Mouse (Mus musculus) hindbrain, postnatal 0 days (tissue): ENCODE results near the gene Lmntd2. TPM values are rescaled to one million over a fixed set of nuclear protein-coding genes. Genes with fewer than 3 reads are reported as not detected.
"Not testable (repeated sequence)": the region's sequence is repeated elsewhere in the genome, so short reads cannot be mapped to it uniquely, and the experiment has no call there.

Experiments
- ATAC-seq: fragments of 200-750 bp; cut with Nextera tagmentation; 2 replicates; pipeline ENCODE4 v1.8.0; 2017; ENCODE audit warnings: mild to moderate bottlenecking, moderate TSS enrichment, moderate library complexity
- DNase-seq: peaks from one replicate; pipeline ENCODE4 v3.0.0-alpha.2; 2015; ENCODE audit warnings: low spot score
- H3K27ac ChIP-seq: fragments of 300-500 bp; sonication (generic); 2 replicates; pipeline ENCODE4 v1.5.1; 2014; ENCODE audit warnings: mild to moderate bottlenecking
- H3K27me3 ChIP-seq: fragments of 300-500 bp; sonication (generic); 2 replicates; pipeline ENCODE4 v1.6.1; 2014; ENCODE audit warnings: low read length, mixed read lengths; ENCODE audit not compliant: insufficient read depth
- H3K36me3 ChIP-seq: fragments of 300-500 bp; sonication (generic); 2 replicates; pipeline ENCODE4 v1.6.1; 2014; ENCODE audit warnings: low read length, mixed read lengths; ENCODE audit not compliant: insufficient read depth
- H3K4me1 ChIP-seq: fragments of 300-500 bp; sonication (generic); 2 replicates; pipeline ENCODE4 v1.6.1; 2014; ENCODE audit warnings: antibody characterized with exemption, low read length, mixed read lengths; ENCODE audit not compliant: insufficient read depth
- H3K4me2 ChIP-seq: fragments of 300-500 bp; sonication (generic); 2 replicates; pipeline ENCODE4 v1.6.1; 2014; ENCODE audit warnings: low read depth, mild to moderate bottlenecking, low read length, moderate library complexity, mixed read lengths
- H3K4me3 ChIP-seq: fragments of 300-500 bp; sonication (generic); 2 replicates; pipeline ENCODE4 v1.5.1; 2014; ENCODE audit warnings: low read length
- H3K9ac ChIP-seq: fragments of 300-500 bp; sonication (generic); replicated peaks from 2 replicates; pipeline ENCODE4 v1.6.1; 2014; ENCODE audit warnings: mild to moderate bottlenecking, low read length, moderate library complexity, mixed read lengths
- H3K9me3 ChIP-seq: fragments of 300-500 bp; sonication (generic); 2 replicates; pipeline ENCODE4 v1.6.1; 2016; ENCODE audit warnings: low read length, mixed read lengths
- CTCF ChIP-seq: IDR thresholded peaks from 2 replicates; pipeline ENCODE4 v1.5.1; 2016; ENCODE audit warnings: antibody characterized with exemption, control low read depth, low read depth
- WGBS: fragments of 180-500 bp; shearing (Covaris S2); extraction: QIAGEN DNeasy Blood & Tissue Kit; methylation state at CpG from one replicate; pipeline ENCODE4 v1.1.7; 2014; 5-methylcytosine and 5-hydroxymethylcytosine counted together
- polyA plus RNA-seq: library from polyadenylated mRNA; unstranded; fragments of >200 nt; fragmentation: Nextera tagmentation; extraction: Ambion mirVana; gene quantifications from 2 replicates; pipeline ENCODE4 v1.2.1, GENCODE M21; 2015
- total RNA-seq: library from RNA; depleted of rRNA; stranded (reverse); fragments of >200 nt; gene quantifications from 2 replicates; pipeline ENCODE4 v1.2.3, GENCODE M21; 2014; rRNA removed

Gene Lmntd2
- total RNA-seq (0.14 TPM in 1 of 2 replicates, not detected in the other), polyA plus RNA-seq (0.29 and 0.40 TPM in 2 replicates)

- DNase-seq (no peak), ATAC-seq (no peak)
- peak within 1 kb of the TSS; percentile 97 for H3K4me2 ChIP-seq
- no peak within 1 kb of the TSS for H3K4me3 ChIP-seq
- no peak within 1 kb of the TSS for H3K27ac ChIP-seq
- H3K4me1 ChIP-seq = peaks cover 12% of the 10 kb centered on the region
- H3K9me3 ChIP-seq = no peaks in the 10 kb centered on the region
- H3K27me3 ChIP-seq = no peaks in the 10 kb centered on the region
- H3K36me3 ChIP-seq = no peaks in the 10 kb centered on the region
- no peak for TF ChIP-seq CTCF
- WGBS = 94% methylated on average over 11 of the region's 11 CpGs
- peak within 1 kb of the TSS; percentile 63; the same call in 1 of the 2 replicates for H3K9ac ChIP-seq
These were observed at the start of gene Lmntd2 for GRCm38 (mm10) chr7:141213605-141214235. TSS of gene Lmntd2 (minus strand) at chr7:141214080.

- H3K9me3 ChIP-seq = no peaks in the 10 kb centered on the region
- H3K9ac ChIP-seq = no peak overlapping the region
- H3K27ac ChIP-seq = no peak overlapping the region
- H3K27me3 ChIP-seq = no peaks in the 10 kb centered on the region
- no peak for DNase-seq
- no peak overlapping the region for H3K4me3 ChIP-seq
- H3K4me2 ChIP-seq = no peak overlapping the region
- ATAC-seq = no peak
- no peak for TF ChIP-seq CTCF
- H3K4me1 ChIP-seq = no peaks in the 10 kb centered on the region
- H3K36me3 ChIP-seq = peaks cover 54% of the 10 kb centered on the region
- WGBS = 91% methylated on average over 13 of the region's 13 CpGs
These were observed 49.8 kb upstream of the Lmntd2 start for GRCm38 (mm10) chr7:141263640-141264039.

GRCm38 (mm10) chr7:141261480-141261879 is 47.6 kb upstream of the Lmntd2 start:
- 88% methylated on average over 3 of the region's 3 CpGs for WGBS

GRCm38 (mm10) chr7:141256159-141256558 is 42.3 kb upstream of the Lmntd2 start:
- no peak for ATAC-seq
- Histone ChIP-seq H3K4me1 (no peaks in the 10 kb centered on the region), H3K4me2 (no peak overlapping the region), H3K27me3 (no peaks in the 10 kb centered on the region), H3K36me3 (peaks cover 73% of the 10 kb centered on the region), H3K9me3 (no peaks in the 10 kb centered on the region), H3K27ac (no peak overlapping the region), H3K4me3 (no peak overlapping the region), H3K9ac (no peak overlapping the region)
- WGBS = 92% methylated on average over 10 of the region's 10 CpGs
- TF ChIP-seq CTCF = no peak
- DNase-seq = no peak

More at GRCm38 (mm10) chr7:141261480-141261879, 47.6 kb upstream of the Lmntd2 start:
- no peak for ATAC-seq
- no peak for TF ChIP-seq CTCF
- Histone ChIP-seq H3K27me3 (no peaks in the 10 kb centered on the region), H3K4me2 (no peak overlapping the region), H3K9me3 (no peaks in the 10 kb centered on the region), H3K4me1 (no peaks in the 10 kb centered on the region), H3K4me3 (no peak overlapping the region), H3K9ac (no peak overlapping the region), H3K36me3 (peaks cover 75% of the 10 kb centered on the region), H3K27ac (no peak overlapping the region)
- DNase-seq = no peak

GRCm38 (mm10) chr7:141250486-141250885 is 36.6 kb upstream of the Lmntd2 start:
- not testable (repeated sequence) for H3K9ac ChIP-seq, H3K27ac ChIP-seq, H3K27me3 ChIP-seq, H3K4me1 ChIP-seq, DNase-seq, H3K4me2 ChIP-seq, ATAC-seq, H3K4me3 ChIP-seq, H3K9me3 ChIP-seq
- peaks cover 55% of the 10 kb centered on the region for H3K36me3 ChIP-seq
- 88% methylated on average over 4 of the region's 4 CpGs for WGBS

GRCm38 (mm10) chr7:141231551-141231950 is 17.7 kb upstream of the Lmntd2 start:
- no peak overlapping the region for H3K27ac ChIP-seq
- H3K36me3 ChIP-seq = peaks cover 33% of the 10 kb centered on the region
- H3K4me2 ChIP-seq = no peak overlapping the region
- peaks cover 9% of the 10 kb centered on the region for H3K4me1 ChIP-seq
- no peaks in the 10 kb centered on the region for H3K27me3 ChIP-seq
- ATAC-seq = no peak
- no peak overlapping the region for H3K4me3 ChIP-seq
- WGBS = 93% methylated on average over 10 of the region's 10 CpGs
- no peak for DNase-seq
- no peaks in the 10 kb centered on the region for H3K9me3 ChIP-seq
- no peak overlapping the region for H3K9ac ChIP-seq
- TF ChIP-seq CTCF = no peak

- H3K27me3 ChIP-seq = no peaks in the 10 kb centered on the region
- TF ChIP-seq CTCF = no peak
- WGBS = 79% methylated on average over 3 of the region's 3 CpGs
- peaks cover 9% of the 10 kb centered on the region for H3K4me1 ChIP-seq
- H3K9ac ChIP-seq = no peak overlapping the region
- H3K4me3 ChIP-seq = no peak overlapping the region
- H3K4me2 ChIP-seq = no peak overlapping the region
- no peak overlapping the region for H3K27ac ChIP-seq
- H3K9me3 ChIP-seq = no peaks in the 10 kb centered on the region
- peaks cover 32% of the 10 kb centered on the region for H3K36me3 ChIP-seq
- ATAC-seq = no peak
- DNase-seq = no peak
These were observed 17.2 kb upstream of the Lmntd2 start for GRCm38 (mm10) chr7:141231111-141231510.
